Mouse (Mus musculus) stomach, embryonic 14.5 days (tissue): ENCODE measurements around the gene Pigl. TPM values are rescaled to one million over a fixed set of nuclear protein-coding genes. Genes with fewer than 3 reads are reported as not detected.

Experiments used
- ATAC-seq: fragments of 200-750 bp; cut with Nextera tagmentation; 2 replicates; pipeline ENCODE4 v1.8.0; 2017; ENCODE audit warnings: low read depth, moderate TSS enrichment; ENCODE audit not compliant: insufficient number of reproducible peaks, insufficient read depth, low FRiP score
- H3K27ac ChIP-seq: fragments of 300-500 bp; sonication (generic); 2 replicates; pipeline ENCODE4 v1.5.1; 2014; ENCODE audit warnings: mild to moderate bottlenecking, low read length, moderate library complexity, mixed read lengths
- H3K27me3 ChIP-seq: fragments of 300-500 bp; sonication (generic); 2 replicates; pipeline ENCODE4 v1.6.1; 2014; ENCODE audit warnings: low read length, control low read depth, mixed read lengths; ENCODE audit not compliant: control insufficient read depth, insufficient read depth
- H3K36me3 ChIP-seq: fragments of 300-500 bp; sonication (generic); 2 replicates; pipeline ENCODE4 v1.6.1; 2014; ENCODE audit warnings: mild to moderate bottlenecking, control low read depth, low read length, moderate library complexity, mixed read lengths; ENCODE audit not compliant: control insufficient read depth, insufficient read depth
- H3K4me1 ChIP-seq: fragments of 300-500 bp; sonication (generic); 2 replicates; pipeline ENCODE4 v1.6.1; 2014; ENCODE audit warnings: low read length, control low read depth, mixed read lengths; ENCODE audit not compliant: control insufficient read depth, insufficient read depth
- H3K4me2 ChIP-seq: fragments of 300-500 bp; sonication (generic); replicated peaks from 2 replicates; pipeline ENCODE4 v1.6.1; 2014; ENCODE audit warnings: low read depth, low read length, control low read depth
- H3K4me3 ChIP-seq: fragments of 300-500 bp; sonication (generic); 2 replicates; pipeline ENCODE4 v1.5.1; 2014; ENCODE audit warnings: low read depth, low read length, control low read depth
- H3K9ac ChIP-seq: fragments of 300-500 bp; sonication (generic); replicated peaks from 2 replicates; pipeline ENCODE4 v1.6.1; 2014; ENCODE audit warnings: low read depth, mild to moderate bottlenecking, control low read depth, low read length, moderate library complexity, mixed read lengths
- H3K9me3 ChIP-seq: fragments of 300-500 bp; sonication (generic); 2 replicates; pipeline ENCODE4 v1.6.1; 2016; ENCODE audit warnings: low read depth, low read length, control low read depth; ENCODE audit not compliant: control insufficient read depth
- WGBS: fragments of 180-500 bp; shearing (Covaris S2); extraction: QIAGEN DNeasy Blood & Tissue Kit; methylation state at CpG from one replicate; pipeline ENCODE4 v1.1.7; 2014; 5-methylcytosine and 5-hydroxymethylcytosine counted together
- polyA plus RNA-seq: library from polyadenylated mRNA; unstranded; fragments of >200 nt; fragmentation: Nextera tagmentation; extraction: Ambion mirVana; gene quantifications from 2 replicates; pipeline ENCODE4 v1.2.1, GENCODE M21; 2014

The Pigl gene
- polyA plus RNA-seq, 1 experiment from 2014 or later, result 11.1 TPM

- no peak for ATAC-seq
- WGBS, result 86% methylated on average over 8 of the region's 8 CpGs
- Histone ChIP-seq H3K27ac (no peak overlapping the region), H3K36me3 (no peaks in the 10 kb centered on the region), H3K4me1 (no peaks in the 10 kb centered on the region), H3K9ac (no peak overlapping the region), H3K4me2 (no peak overlapping the region), H3K4me3 (no peak overlapping the region), H3K9me3 (no peaks in the 10 kb centered on the region), H3K27me3 (no peaks in the 10 kb centered on the region)
Measured at GRCm38 (mm10) chr11:62512529-62513080, 54.3 kb downstream of the Pigl start.

DNA sequence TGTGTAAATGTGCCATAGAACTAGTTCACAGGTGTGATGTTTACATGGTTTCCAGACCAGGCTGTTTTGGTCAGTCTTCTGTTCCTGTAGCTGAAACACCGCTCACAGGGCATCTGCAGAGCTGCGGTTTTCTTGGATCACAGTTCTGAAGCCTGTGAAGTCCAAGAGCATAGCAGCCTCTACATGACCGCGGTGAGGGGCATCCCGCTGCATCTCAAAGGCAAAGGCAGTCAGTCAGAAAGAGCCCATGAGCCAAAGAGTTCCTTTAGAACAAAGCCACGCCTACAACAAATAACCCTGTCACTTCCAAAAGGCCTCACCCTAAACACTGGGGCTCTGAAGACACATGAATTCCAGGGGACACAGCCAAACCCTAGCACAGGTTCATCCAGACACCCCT lies 55.1 kb downstream of the Pigl start:
- Histone ChIP-seq H3K9me3 (no peaks in the 10 kb centered on the region), H3K27ac (no peak overlapping the region), H3K9ac (no peak overlapping the region), H3K4me1 (no peaks in the 10 kb centered on the region), H3K4me2 (no peak overlapping the region), H3K27me3 (no peaks in the 10 kb centered on the region), H3K4me3 (no peak overlapping the region), H3K36me3 (no peaks in the 10 kb centered on the region)
- WGBS, result 78% methylated on average over 6 of the region's 6 CpGs
- no peak for ATAC-seq

- no peaks in the 10 kb centered on the region for H3K4me1 ChIP-seq
- no peak overlapping the region for H3K4me2 ChIP-seq
- no peaks in the 10 kb centered on the region for H3K36me3 ChIP-seq
- no peaks in the 10 kb centered on the region for H3K9me3 ChIP-seq
- ATAC-seq, result no peak
- no peak overlapping the region for H3K4me3 ChIP-seq
- 10% methylated on average over 2 of the region's 2 CpGs for WGBS
- H3K27me3 ChIP-seq, result no peaks in the 10 kb centered on the region
- no peak overlapping the region for H3K9ac ChIP-seq
- H3K27ac ChIP-seq, result no peak overlapping the region
Measured at GRCm38 (mm10) chr11:62518991-62519390, 60.7 kb downstream of the Pigl start.

DNA sequence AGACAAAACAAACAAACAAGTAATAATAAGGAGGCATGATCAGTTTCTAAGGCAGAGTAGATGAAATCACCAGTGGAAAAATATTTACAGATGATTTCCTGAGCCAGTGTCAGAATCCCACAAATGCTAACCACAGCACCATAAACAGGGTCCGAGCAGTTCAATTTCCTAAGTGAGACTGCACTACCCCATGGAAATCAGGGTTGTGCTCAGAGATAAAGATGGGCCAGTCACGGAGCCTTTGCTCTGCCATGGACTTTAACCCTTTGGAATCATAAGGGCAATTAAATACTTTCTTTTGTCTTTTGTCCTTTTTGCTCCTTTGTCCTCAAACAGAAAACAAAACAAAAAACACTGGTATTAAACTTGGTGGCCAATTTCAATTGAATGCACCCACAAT lies 64.0 kb downstream of the Pigl start:
- ATAC-seq, result no peak
- WGBS, result 59% methylated on average over 2 of the region's 2 CpGs
- Histone ChIP-seq H3K4me3 (no peak overlapping the region), H3K9me3 (no peaks in the 10 kb centered on the region), H3K9ac (no peak overlapping the region), H3K36me3 (no peaks in the 10 kb centered on the region), H3K27me3 (no peaks in the 10 kb centered on the region), H3K27ac (no peak overlapping the region), H3K4me2 (no peak overlapping the region), H3K4me1 (no peaks in the 10 kb centered on the region)

DNA sequence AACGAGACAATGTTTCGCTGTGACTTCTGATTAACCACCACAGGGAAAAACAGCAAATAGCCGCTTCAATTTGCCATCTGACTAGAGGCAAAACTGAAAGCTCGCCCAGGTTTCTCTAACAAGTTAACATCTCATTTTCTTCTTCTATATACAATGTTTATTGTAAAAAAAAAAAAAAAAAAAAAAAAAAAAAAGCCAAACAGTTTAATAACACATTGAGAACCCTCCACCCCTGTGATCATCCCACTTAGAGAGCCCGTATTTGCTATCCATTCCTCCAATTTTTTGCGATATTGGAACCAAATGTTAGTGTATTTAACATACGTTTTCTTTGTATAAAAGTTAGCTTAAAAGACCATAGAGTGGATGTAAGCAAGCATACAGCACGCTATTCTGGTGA lies 78.8 kb downstream of the Pigl start:
- H3K4me2 ChIP-seq, result no peak overlapping the region
- ATAC-seq, result no peak

GRCm38 (mm10) chr11:62537590-62537989 lies 79.3 kb downstream of the Pigl start:
- no peak for ATAC-seq
- 43% methylated on average over 7 of the region's 7 CpGs for WGBS
- Histone ChIP-seq H3K27ac (no peak overlapping the region), H3K9me3 (no peaks in the 10 kb centered on the region), H3K4me1 (no peaks in the 10 kb centered on the region), H3K36me3 (no peaks in the 10 kb centered on the region), H3K9ac (no peak overlapping the region), H3K4me2 (0 out of 2 replicates have a peak overlapping the region, but pooled peaks have one; percentile 19), H3K27me3 (no peaks in the 10 kb centered on the region), H3K4me3 (no peak overlapping the region)

More for the DNA sequence above, 78.8 kb downstream of the Pigl start:
- Histone ChIP-seq H3K27ac (no peak overlapping the region), H3K9me3 (no peaks in the 10 kb centered on the region), H3K36me3 (no peaks in the 10 kb centered on the region), H3K27me3 (no peaks in the 10 kb centered on the region), H3K9ac (no peak overlapping the region), H3K4me1 (no peaks in the 10 kb centered on the region), H3K4me3 (no peak overlapping the region)
- 87% methylated on average over 8 of the region's 8 CpGs for WGBS

DNA sequence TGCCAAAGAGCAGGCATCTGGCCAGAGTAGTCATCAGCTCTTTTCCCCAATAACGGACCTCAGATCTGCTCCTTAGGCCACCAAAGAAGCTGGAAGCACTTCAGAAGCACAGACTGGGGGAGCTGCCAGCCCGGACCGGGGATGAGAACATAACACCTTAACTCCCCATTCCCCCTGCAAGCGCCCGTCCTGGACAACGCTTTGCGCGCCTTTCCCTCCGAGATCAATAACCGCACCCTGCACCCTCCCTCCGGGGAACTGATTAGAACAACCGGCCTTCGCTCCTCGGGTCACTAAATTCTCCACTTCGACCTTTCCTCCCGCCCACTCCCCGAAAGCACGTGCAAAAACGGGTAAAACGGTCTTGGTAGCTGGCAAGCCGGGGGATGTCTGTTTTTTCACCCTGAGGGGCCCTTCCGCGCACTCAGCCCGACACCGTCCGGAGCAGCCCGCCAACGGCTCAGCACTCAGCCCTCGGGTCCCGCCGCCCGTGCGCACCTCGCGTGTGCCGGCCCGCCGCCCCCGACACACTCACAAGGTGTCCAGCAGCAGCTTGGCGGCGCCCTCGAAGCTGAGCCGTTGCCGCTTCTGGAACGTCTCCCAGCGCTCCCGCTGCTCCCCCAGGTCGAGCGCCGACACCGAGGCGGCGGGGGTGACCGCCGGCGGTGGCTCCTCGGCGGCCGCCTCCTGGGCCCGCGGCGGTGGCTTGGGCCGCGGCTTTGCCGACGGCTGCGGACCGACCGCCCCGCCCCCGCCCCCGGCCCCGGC lies 80.2 kb downstream of the Pigl start:
- H3K9ac ChIP-seq, result peak overlapping the region; percentile 60
- H3K4me3 ChIP-seq, result peak overlapping the region; percentile 56
- H3K27ac ChIP-seq, result no peak overlapping the region
- H3K36me3 ChIP-seq, result no peaks in the 10 kb centered on the region
- H3K4me1 ChIP-seq, result no peaks in the 10 kb centered on the region
- under 1% methylated on average over 57 of the region's 73 CpGs for WGBS
- H3K9me3 ChIP-seq, result no peaks in the 10 kb centered on the region
- H3K27me3 ChIP-seq, result no peaks in the 10 kb centered on the region
- peak; percentile 74 for ATAC-seq
- peak overlapping the region; percentile 85 for H3K4me2 ChIP-seq

- Histone ChIP-seq H3K4me2 (peak within 1 kb of the TSS; percentile 85), H3K9ac (peak within 1 kb of the TSS; percentile 60), H3K27me3 (no peaks in the 10 kb centered on the region), H3K9me3 (no peaks in the 10 kb centered on the region), H3K4me1 (no peaks in the 10 kb centered on the region), H3K27ac (no peak within 1 kb of the TSS), H3K4me3 (peak within 1 kb of the TSS; percentile 56), H3K36me3 (no peaks in the 10 kb centered on the region)
- ATAC-seq, result peak; percentile 82; the same call in 1 of the 2 replicates
- 7% methylated on average over 46 of the region's 57 CpGs for whole genome bisulfite sequencing
Measured at GRCm38 (mm10) chr11:62539089-62539890, 81.0 kb downstream of the Pigl start, which contains the start of gene Cenpv. Cenpv (minus strand) TSS chr11:62539261.
